In the genomic region with DNA sequence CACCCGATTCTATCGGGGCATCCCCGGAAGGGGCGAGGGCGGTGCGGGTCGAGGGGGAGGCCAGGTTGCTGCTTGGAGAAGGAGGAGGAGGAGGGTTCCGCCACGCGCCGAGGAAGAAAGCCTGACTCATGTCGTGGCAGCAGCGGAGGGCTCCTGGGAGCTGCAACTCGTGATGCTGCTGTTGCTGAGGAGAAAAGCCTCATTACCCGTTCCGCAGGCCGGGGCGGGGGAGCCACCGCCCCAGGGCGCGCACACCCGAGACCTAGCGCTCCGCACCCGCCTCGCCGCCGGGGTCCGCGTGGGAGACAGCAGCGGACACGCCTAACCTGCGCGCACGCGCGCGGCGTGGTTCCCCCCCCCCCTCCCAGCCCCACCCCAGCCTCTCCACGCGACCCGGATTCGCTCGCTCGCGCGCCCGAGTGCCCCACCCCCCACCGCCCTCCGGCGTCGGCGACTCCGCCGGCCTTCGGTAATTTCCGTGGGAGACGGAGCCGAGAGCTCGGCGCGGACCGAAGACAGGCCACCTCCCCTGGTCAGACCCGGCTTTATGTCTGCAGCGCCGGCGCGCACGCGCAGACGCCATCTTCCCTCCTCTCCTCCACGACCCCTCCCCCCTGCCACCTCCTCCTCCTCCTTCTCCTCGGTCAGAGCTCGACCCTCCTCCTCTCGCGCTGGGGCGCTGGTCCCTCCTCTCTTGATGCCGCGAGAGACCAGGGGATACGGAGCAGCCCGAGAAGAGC, we compare ENCODE assay signal across 8 mouse cellular contexts. TPM values are rescaled to one million over a fixed set of nuclear protein-coding genes. Genes with fewer than 3 reads are reported as not detected.
DNase-seq lines count a peak whose midpoint lies in the region; ATAC-seq lines count a peak whose summit lies in the region.

No protein-coding gene starts in this region.

- under 1% methylated on average over 65 of the region's 81 CpGs for WGBS in intestine, embryonic 15.5 days

- H3K9ac ChIP-seq in intestine, embryonic 15.5 days = peak overlapping the region; percentile 91

- H3K4me2 ChIP-seq in intestine, embryonic 15.5 days (replicated peaks) = peak overlapping the region; percentile 93

- H3K4me1 ChIP-seq in intestine, embryonic 15.5 days (replicated peaks) = peaks cover 28% of the 10 kb centered on the region

- no peaks in the 10 kb centered on the region for H3K9me3 ChIP-seq in intestine, embryonic 15.5 days

- H3K36me3 ChIP-seq in intestine, embryonic 15.5 days = peaks cover 13% of the 10 kb centered on the region; the same call in 1 of the 2 replicates

- DNase-seq in adrenal gland, adult (ENCODE audit: inconsistent age in 2 of 2, low spot score in 1 of 2) = peak; percentile 98
- DNase-seq in embryo, embryonic 10 days (ENCODE audit: low spot score) = peak; percentile 98
- peak; percentile 96 for DNase-seq in gastrocnemius, postnatal 36 days
- peak; percentile 98 to 99 for DNase-seq in left cerebral cortex, postnatal 14 days (ENCODE audit: low spot score in 2 of 2)
- peak; percentile 99 for DNase-seq in right cerebral cortex, postnatal 14 days
- peak; percentile 93 for DNase-seq in urinary bladder, postnatal 25 days (ENCODE audit: low spot score)

- ATAC-seq in intestine, embryonic 15.5 days = peak; percentile 94
- peak; percentile 70 for ATAC-seq in megakaryocyte-erythroid progenitor cell, adult 5-6 weeks (replicated peaks; ENCODE audit: low FRiP score, low TSS enrichment, poor library complexity, severe bottlenecking)

- H3K27me3 ChIP-seq in intestine, embryonic 15.5 days (replicated peaks) = no peaks in the 10 kb centered on the region

- intact Hi-C loops in gastrocnemius, postnatal 36 days (cut with DNase I) = loop anchor here (2.0 kb wide), 1 partner anchor 53 kb away; no protein-coding TSS in a partner anchor
- intact Hi-C loops in left cerebral cortex, postnatal 14 days (cut with DNase I) = loop anchor here (2.0 kb wide), 1 partner anchor 261 kb away; no protein-coding TSS in a partner anchor

- peak overlapping the region; percentile 95 for H3K4me3 ChIP-seq in intestine, embryonic 15.5 days (replicated peaks)

- peak overlapping the region; percentile 98 for H3K27ac ChIP-seq in intestine, embryonic 15.5 days

RNA-seq across cellular contexts. Expression of gene Tsc22d1, which starts 0.5 kb away (rescaled TPM):
- total RNA-seq in gastrocnemius, postnatal 36 days (2021) = 10 to 100 TPM; 91.9 to 99.3 TPM
- polyA plus RNA-seq in intestine, embryonic 15.5 days (2015; fragmentation: Nextera tagmentation; extraction: Ambion mirVana) = 386 and 396 TPM in 2 replicates
- total RNA-seq in left cerebral cortex, postnatal 14 days (2021) = 100 to 1,000 TPM; 559 to 625 TPM
- 75.8 and 78.0 TPM in 2 replicates for total RNA-seq in megakaryocyte-erythroid progenitor cell, adult 5-6 weeks (2014; fragmentation: Nextera tagmentation)
- 104 and 116 TPM in 2 replicates for total RNA-seq in megakaryocyte-erythroid progenitor cell, adult 5-6 weeks (2017)

Comparison
In these comparisons a context has a peak if more than half of its experiments do, and no peak if none do; other contexts are left out.
1. Peak in every context shown above with its lines: DNase-seq, ATAC-seq, H3K4me3 ChIP-seq and H3K27ac ChIP-seq.
2. RNA of gene Tsc22d1, which starts 0.5 kb away (total RNA-seq): 559 to 625 TPM in left cerebral cortex, postnatal 14 days; 75.8 to 116 TPM in megakaryocyte-erythroid progenitor cell, adult 5-6 weeks and 91.9 to 99.3 TPM in gastrocnemius, postnatal 36 days; every median in the first group is over 4 times any median in the second.